ENCODE assay signal across 9 mouse cellular contexts in genomic region chr7:28946271-28946610, GRCm38 (mm10). TPM values are rescaled to one million over a fixed set of nuclear protein-coding genes. Genes with fewer than 3 reads are reported as not detected.
A peak's percentile ranks its signal among the peaks of the same experiment; 100 is the strongest.
DNase-seq lines count a peak whose midpoint lies in the region; ATAC-seq and TF ChIP-seq lines count a peak whose summit lies in the region.
"Had no signal": no experiment of that assay in that cellular context is flagged by ENCODE, and none has a peak within 500 bp of the region (broad histone marks: within the 10 kb centered on the region; RNA-seq: fewer than 3 reads in every experiment).

No protein-coding gene starts in this region.

- no peak overlapping the region for H3K4me3 ChIP-seq in liver, adult 2 months (ENCODE audit: insufficient read depth, low read depth, low read length)
- H3K4me3 ChIP-seq in hindbrain, embryonic 14.5 days (replicated peaks; ENCODE audit: low read length), result no peak overlapping the region
- no peak overlapping the region for H3K4me3 ChIP-seq in neural tube, embryonic 11.5 days (ENCODE audit: low read depth, low read length)

- no peak for TF ChIP-seq POLR2A in liver, adult 2 months (IDR thresholded peaks at IDR 0.05; ENCODE audit: extremely low read depth, insufficient read depth, low read length)

- peaks cover 2% of the 10 kb centered on the region; the same call in 1 of the 2 replicates for H3K36me3 ChIP-seq in liver, adult 2 months (ENCODE audit: control insufficient read depth, insufficient read depth, low read length)
- H3K36me3 ChIP-seq in hindbrain, embryonic 14.5 days (replicated peaks; ENCODE audit: control insufficient read depth, insufficient read depth), result peaks cover 3% of the 10 kb centered on the region; the same call in 1 of the 2 replicates
- H3K36me3 ChIP-seq in neural tube, embryonic 11.5 days (ENCODE audit: control insufficient read depth, insufficient read depth, low read length), result no peaks in the 10 kb centered on the region

- H3K9ac ChIP-seq in liver, adult 2 months (ENCODE audit: low read depth, low read length), result 0 out of 2 replicates have a peak overlapping the region, but pooled peaks have one; percentile 6
- no peak overlapping the region for H3K9ac ChIP-seq in hindbrain, embryonic 14.5 days
- no peak overlapping the region for H3K9ac ChIP-seq in neural tube, embryonic 11.5 days (ENCODE audit: low read length)

- TF ChIP-seq CTCF in liver, adult 2 months (IDR thresholded peaks at IDR 0.05; ENCODE audit: low read depth, low read length), result no peak

- no peaks in the 10 kb centered on the region for H3K9me3 ChIP-seq in hindbrain, embryonic 14.5 days (ENCODE audit: control insufficient read depth, low read length)
- H3K9me3 ChIP-seq in neural tube, embryonic 11.5 days (ENCODE audit: control insufficient read depth, low read length), result no peaks in the 10 kb centered on the region

- WGBS in liver, adult 2 months, result 86% methylated on average over 1 of the region's 1 CpGs
- WGBS in hindbrain, embryonic 14.5 days, result 54% methylated on average over 1 of the region's 1 CpGs
- WGBS in neural tube, embryonic 11.5 days, result 4% methylated on average over 1 of the region's 1 CpGs

- H3K4me1 ChIP-seq in liver, adult 2 months (ENCODE audit: control insufficient read depth, insufficient read depth, low read length), result peaks cover 37% of the 10 kb centered on the region
- peaks cover 17% of the 10 kb centered on the region for H3K4me1 ChIP-seq in hindbrain, embryonic 14.5 days (replicated peaks; ENCODE audit: control insufficient read depth, insufficient read depth, low read length)
- peaks cover 6% of the 10 kb centered on the region for H3K4me1 ChIP-seq in neural tube, embryonic 11.5 days (ENCODE audit: control insufficient read depth, insufficient read depth, low read length)

- no peaks in the 10 kb centered on the region for H3K27me3 ChIP-seq in liver, adult 2 months (ENCODE audit: control insufficient read depth, insufficient read depth, low read length)
- no peaks in the 10 kb centered on the region for H3K27me3 ChIP-seq in hindbrain, embryonic 14.5 days (ENCODE audit: control insufficient read depth, insufficient read depth, low read length)
- no peaks in the 10 kb centered on the region for H3K27me3 ChIP-seq in neural tube, embryonic 11.5 days (ENCODE audit: control insufficient read depth, insufficient read depth, low read length)

- peak overlapping the region; percentile 70 for H3K27ac ChIP-seq in liver, adult 2 months (replicated peaks; ENCODE audit: insufficient read depth, low read depth, low read length)
- H3K27ac ChIP-seq in hindbrain, embryonic 14.5 days, result peak overlapping the region; percentile 43; the same call in 1 of the 2 replicates
- peak overlapping the region; percentile 2; the same call in 1 of the 2 replicates for H3K27ac ChIP-seq in neural tube, embryonic 11.5 days (ENCODE audit: low read depth, low read length)

- H3K4me2 ChIP-seq in hindbrain, embryonic 14.5 days (replicated peaks), result no peak overlapping the region
- H3K4me2 ChIP-seq in neural tube, embryonic 11.5 days (ENCODE audit: low read depth), result no peak overlapping the region

- DNase-seq in embryo, embryonic 10.5 days (ENCODE audit: low spot score), result peak; percentile 63
- DNase-seq in embryo, embryonic 10 days (ENCODE audit: low spot score), result no peak
- no peak for DNase-seq in liver, adult 2 months (ENCODE audit: extremely low read depth, low read depth, low spot score)
- DNase-seq in liver, result no peak
- DNase-seq in hindbrain, embryonic 14.5 days (ENCODE audit: low spot score), result no peak
- peak; percentile 12 for DNase-seq in neural tube, embryonic 11.5 days (ENCODE audit: low spot score)
- DNase-seq in cerebellum, postnatal 4 days (ENCODE audit: low spot score in 2 of 2), result no peak
- no peak for DNase-seq in frontal cortex, postnatal 25 days (ENCODE audit: low spot score in 2 of 2)
- DNase-seq: adrenal gland, adult 8-10 months had no signal

- no peak for ATAC-seq in hindbrain, embryonic 14.5 days (ENCODE audit: low FRiP score)
- no peak for ATAC-seq in neural tube, embryonic 11.5 days (ENCODE audit: insufficient read depth, low FRiP score, low TSS enrichment)

- H3K79me2 ChIP-seq in liver, adult 2 months (ENCODE audit: control insufficient read depth, insufficient read depth, low read length), result peaks cover 51% of the 10 kb centered on the region

RNA-seq across cellular contexts. Expression of gene Actn4, which starts 15.9 kb away (rescaled TPM):
- total RNA-seq in liver, adult 2 months (2014; rRNA removed), result 47.4 and 87.1 TPM in 2 replicates
- 125 and 145 TPM in 2 replicates for polyA plus RNA-seq in liver, adult 2 months (2012; rRNA removed)
- 133 and 147 TPM in 2 replicates for polyA plus RNA-seq in hindbrain, embryonic 14.5 days (2014; fragmentation: Nextera tagmentation; extraction: Ambion mirVana)
- polyA plus RNA-seq in neural tube, embryonic 11.5 days (2014; fragmentation: Nextera tagmentation; extraction: Ambion mirVana), result 193 and 201 TPM in 2 replicates

RNA-seq across cellular contexts. Expression of gene Eif3k, which starts 35.4 kb away (rescaled TPM):
- 64.8 and 73.2 TPM in 2 replicates for total RNA-seq in liver, adult 2 months (2014; rRNA removed)
- polyA plus RNA-seq in liver, adult 2 months (2012; rRNA removed), result 86.3 and 91.2 TPM in 2 replicates
- polyA plus RNA-seq in hindbrain, embryonic 14.5 days (2014; fragmentation: Nextera tagmentation; extraction: Ambion mirVana), result 291 and 321 TPM in 2 replicates
- 383 and 388 TPM in 2 replicates for polyA plus RNA-seq in neural tube, embryonic 11.5 days (2014; fragmentation: Nextera tagmentation; extraction: Ambion mirVana)

RNA-seq across cellular contexts. Expression of gene Map4k1, which starts 35.6 kb away (rescaled TPM):
- 0.18 and 0.54 TPM in 2 replicates for total RNA-seq in liver, adult 2 months (2014; rRNA removed)
- 1.2 and 1.5 TPM in 2 replicates for polyA plus RNA-seq in liver, adult 2 months (2012; rRNA removed)
- polyA plus RNA-seq in hindbrain, embryonic 14.5 days (2014; fragmentation: Nextera tagmentation; extraction: Ambion mirVana), result 8.6 and 10.4 TPM in 2 replicates
- 4.6 and 6.2 TPM in 2 replicates for polyA plus RNA-seq in neural tube, embryonic 11.5 days (2014; fragmentation: Nextera tagmentation; extraction: Ambion mirVana)

Comparison
In these comparisons a context has a peak if more than half of its experiments do, and no peak if none do; other contexts are left out.
1. DNase-seq: peak in embryo, embryonic 10.5 days (single experiment) and neural tube, embryonic 11.5 days (single experiment); none in embryo, embryonic 10 days (single experiment), liver, adult 2 months (single experiment), liver (single experiment), hindbrain, embryonic 14.5 days (single experiment), cerebellum, postnatal 4 days (0 of 2) and frontal cortex, postnatal 25 days (0 of 2).
2. H3K27ac ChIP-seq: peak in every context shown above with its lines; median percentile 70 in liver, adult 2 months; 43 in hindbrain, embryonic 14.5 days; 2 in neural tube, embryonic 11.5 days.